Mouse (Mus musculus) lung, adult 18-20 months (tissue): ENCODE results near the gene Zc3h15.
"Not testable (repeated sequence)": the region's sequence is repeated elsewhere in the genome, so short reads cannot be mapped to it uniquely, and the experiment has no call there.

Source experiments
- DNase-seq, 2 experiments: peaks; one replicate each; pipeline ENCODE4 v3.0.0; 2022; ENCODE audit warnings: mixed read lengths in 2 of 2

Zc3h15 gene

GRCm38 (mm10) chr2:83674896-83675295, 30.7 kb downstream of the Zc3h15 start:
- no peak for DNase-seq

DNA sequence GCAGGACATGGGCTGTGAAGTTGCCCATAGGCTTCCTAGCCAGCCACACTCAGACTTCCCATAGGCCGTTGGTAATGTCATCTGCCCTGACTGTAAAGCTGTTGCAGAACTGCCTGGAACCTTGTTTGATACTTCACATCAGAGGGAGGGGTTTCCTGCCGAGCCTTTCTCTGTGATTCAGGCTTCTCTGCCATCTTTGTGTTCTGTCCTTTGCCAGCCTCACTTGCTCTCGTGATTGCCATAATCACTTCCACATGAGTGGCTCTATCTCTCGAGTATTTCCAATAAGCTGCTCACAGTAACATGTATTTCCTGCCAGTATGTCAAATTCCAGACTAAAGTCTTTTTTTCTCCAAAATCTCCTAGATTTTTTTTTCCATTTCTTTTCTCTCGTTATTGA, 31.4 kb downstream of the Zc3h15 start:
- DNase-seq = no peak

- DNase-seq = no peak
Measured at GRCm38 (mm10) chr2:83676226-83676870, 32.1 kb downstream of the Zc3h15 start.

GRCm38 (mm10) chr2:83681332-83681731, 37.1 kb downstream of the Zc3h15 start:
- no peak for DNase-seq

- DNase-seq = no peak
Measured at GRCm38 (mm10) chr2:83681785-83682184, 37.5 kb downstream of the Zc3h15 start.

DNA sequence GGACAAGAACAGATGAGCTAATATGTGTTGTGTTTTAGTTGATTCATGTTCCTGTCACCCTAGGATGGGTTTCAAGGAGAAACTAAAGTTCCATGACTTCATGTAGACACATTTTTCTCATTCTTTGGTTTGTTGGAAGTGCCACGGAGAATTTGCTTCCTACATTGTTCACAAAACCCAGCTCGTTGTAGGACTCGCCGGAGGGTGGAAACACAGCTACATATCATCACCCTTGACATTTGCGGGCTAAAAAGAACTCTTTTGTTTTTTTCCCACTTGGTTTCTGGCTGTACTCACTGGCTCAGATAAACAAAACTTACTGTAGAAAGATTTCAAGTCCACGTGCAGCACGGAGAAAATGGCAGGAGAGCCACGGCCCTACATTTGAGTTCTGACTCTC, 38.0 kb downstream of the Zc3h15 start:
- DNase-seq = no peak

- no peak for DNase-seq
Measured at GRCm38 (mm10) chr2:83683731-83684519, 39.7 kb downstream of the Zc3h15 start.

- no peak for DNase-seq
Measured at GRCm38 (mm10) chr2:83684691-83685090, 40.5 kb downstream of the Zc3h15 start.

- DNase-seq = no peak
Measured at GRCm38 (mm10) chr2:83690372-83690771, 46.1 kb downstream of the Zc3h15 start.

DNA sequence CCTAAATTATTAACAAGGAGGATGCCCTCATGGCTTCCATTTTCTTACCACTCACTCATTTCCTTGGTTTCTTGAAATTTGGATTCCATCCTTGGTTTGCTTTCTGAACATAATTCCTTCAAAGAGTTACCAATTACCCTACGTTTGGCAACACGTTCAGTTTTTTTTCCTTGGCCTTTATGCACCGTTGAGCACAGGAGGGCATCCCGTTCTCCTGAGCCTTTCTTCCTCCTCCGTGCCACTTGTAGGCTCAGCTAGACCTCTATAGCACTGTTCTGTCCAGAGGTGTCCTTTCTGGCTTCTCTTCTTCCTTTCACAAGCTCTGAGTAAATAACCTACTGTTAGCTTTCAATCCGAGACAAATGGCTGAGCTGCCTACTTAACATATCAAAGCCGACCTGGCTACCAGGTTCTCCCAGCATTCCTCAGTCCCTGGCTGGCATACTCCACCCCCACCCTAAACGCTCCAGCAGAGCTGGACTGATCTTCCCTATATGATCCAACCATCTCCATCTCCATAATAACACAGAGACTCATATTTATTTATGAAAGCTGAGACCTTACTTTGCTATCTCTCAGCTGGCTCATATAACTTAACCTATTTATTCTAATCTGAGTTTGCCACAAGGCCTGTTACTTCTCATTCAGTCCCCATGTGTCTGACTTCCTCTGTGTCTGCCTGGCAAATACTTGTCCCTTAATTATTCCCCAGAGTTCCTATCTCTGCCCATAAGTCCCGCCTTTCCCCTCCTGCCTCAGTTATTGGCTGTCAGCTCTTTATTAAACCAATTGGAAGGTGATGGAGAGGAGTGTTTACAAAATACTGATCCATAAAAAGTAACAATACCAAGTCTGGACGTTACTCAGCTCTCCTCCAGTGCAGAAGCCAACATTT, 48.7 kb downstream of the Zc3h15 start:
- DNase-seq = no peak

DNA sequence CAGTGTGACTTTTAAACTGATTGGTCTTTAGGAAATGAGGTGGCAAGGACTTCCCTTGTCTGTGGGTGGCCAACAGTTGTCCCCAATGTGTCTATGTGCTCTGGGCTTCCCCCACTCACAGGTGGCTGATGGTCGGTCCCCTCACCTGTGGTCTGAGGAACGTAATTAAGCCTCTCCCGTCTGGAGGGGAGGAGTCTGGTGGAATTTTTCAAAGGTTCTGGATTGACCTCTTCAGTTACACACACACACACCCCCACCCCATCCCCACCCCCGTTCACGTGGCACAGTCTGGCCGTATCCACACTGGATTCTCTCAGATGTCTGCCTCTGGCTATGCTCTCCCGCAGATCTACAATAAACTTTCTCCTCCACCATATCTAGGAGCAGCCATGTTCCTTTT, 49.8 kb downstream of the Zc3h15 start:
- no peak for DNase-seq

DNA sequence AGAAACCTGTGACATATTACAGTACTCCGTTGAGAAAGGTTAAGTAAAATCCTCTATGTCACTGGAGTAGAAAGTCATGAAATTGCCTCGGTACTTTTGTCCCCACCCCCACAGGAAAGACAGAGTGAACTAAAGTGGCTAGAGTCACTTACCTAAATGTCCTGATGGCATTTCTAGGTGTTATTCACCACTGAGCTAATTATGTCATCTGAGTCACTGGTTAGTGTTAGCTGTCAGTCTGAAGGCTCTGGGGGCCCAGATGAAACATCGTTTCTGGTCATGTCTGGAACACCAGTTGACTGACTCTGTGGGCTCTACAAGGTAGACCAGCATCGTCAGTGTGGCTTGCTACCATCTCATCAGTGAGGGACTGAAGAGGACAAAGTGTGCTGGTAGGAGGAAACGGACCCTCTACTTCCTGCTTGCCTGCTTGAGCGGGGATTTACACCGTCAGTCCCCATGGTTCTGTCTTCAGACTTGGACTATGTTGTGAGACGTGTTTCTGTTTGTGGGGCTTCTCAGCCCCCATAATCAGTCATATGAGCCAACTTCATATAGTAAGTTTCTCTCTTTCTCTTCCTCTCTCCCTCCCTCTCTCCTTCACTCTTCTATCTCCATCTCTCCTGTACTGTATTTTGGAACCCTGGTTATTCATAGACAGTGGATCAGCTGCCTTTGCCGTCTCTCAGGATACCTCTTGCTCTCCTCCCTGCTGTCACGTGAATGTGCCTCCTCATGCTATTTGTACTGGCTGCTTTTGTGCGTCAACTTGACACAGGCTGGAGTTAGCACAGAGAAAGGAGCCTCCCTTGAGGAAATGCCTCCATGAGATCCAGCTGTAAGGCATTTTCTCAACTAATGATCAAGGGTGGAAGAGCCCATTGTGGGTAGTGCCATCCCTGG, 51.4 kb downstream of the Zc3h15 start:
- DNase-seq = no peak

GRCm38 (mm10) chr2:83698484-83698883, 54.2 kb downstream of the Zc3h15 start:
- no peak for DNase-seq

- DNase-seq = no peak
Measured at GRCm38 (mm10) chr2:83699324-83699723, 55.1 kb downstream of the Zc3h15 start.

- peak in 1 of 2 experiments; percentile 18 for DNase-seq
Measured at GRCm38 (mm10) chr2:83700667-83701066, 56.4 kb downstream of the Zc3h15 start.

GRCm38 (mm10) chr2:83702411-83702810, 58.2 kb downstream of the Zc3h15 start:
- no peak for DNase-seq

- no peak for DNase-seq
Measured at GRCm38 (mm10) chr2:83705580-83706158, 61.4 kb downstream of the Zc3h15 start.

DNA sequence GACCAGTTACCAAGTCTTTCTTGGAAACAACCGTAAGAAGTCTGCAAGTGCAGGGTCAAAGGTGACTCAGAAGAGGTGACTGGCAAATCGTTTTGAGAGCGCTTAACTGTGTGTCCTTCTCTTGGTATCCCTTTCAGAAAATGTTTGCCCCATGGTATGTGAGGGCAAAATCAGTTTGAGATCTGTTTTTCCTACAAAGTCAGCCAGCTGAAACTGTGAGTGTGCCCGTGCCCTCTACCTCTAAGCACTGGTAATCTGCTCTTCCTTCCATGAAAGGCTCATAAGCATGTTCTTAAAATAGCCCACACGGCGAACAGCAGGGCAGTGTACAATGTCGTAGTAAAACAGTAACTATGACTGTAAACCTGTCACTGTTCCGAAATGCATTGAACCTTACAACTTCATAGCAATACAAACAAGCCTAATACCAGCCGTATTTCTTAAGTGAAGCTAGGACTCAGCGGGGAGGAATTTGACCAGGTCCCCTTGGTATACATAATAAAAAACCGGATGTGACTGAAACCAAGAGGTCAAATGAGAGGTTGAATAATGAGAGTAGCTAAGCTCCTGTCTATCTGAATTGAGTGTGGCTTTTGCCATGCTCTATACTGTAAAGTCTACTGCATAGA, 65.8 kb downstream of the Zc3h15 start:
- no peak for DNase-seq

GRCm38 (mm10) chr2:83713281-83713680, 69.0 kb downstream of the Zc3h15 start:
- not testable (repeated sequence) for DNase-seq

DNA sequence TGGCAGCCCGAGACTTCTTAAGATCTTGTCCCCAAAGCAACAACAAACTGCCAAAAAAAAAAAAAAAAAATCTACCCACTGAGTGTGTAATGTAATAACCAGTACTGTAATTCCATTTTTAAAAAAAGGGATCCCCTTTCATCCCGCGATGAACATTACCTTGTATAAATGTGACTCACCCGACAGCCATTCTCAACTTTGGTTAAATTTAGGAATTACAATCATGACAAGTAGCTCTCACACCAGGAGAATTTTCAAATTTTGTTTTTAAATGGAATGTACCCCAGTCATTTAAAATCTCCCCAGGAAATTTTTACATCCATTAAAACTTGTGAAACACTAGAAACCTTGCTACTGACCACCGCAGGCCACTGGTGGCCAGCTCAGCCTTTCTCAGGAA, 69.7 kb downstream of the Zc3h15 start:
- DNase-seq = no peak
